Mouse (Mus musculus) heart, adult 2 months (tissue): ENCODE results near the gene Tap1.

ENCODE experiments used
- CTCF ChIP-seq: fragments of 200-600 bp; IDR thresholded peaks from 2 replicates; pipeline ENCODE4 v1.8.1; 2022; ENCODE audit warnings: antibody characterized with exemption, mild to moderate bottlenecking, moderate library complexity
- EP300 ChIP-seq: fragments of 200-500 bp; IDR thresholded peaks from 2 replicates; pipeline ENCODE4 v1.6.1; 2011; ENCODE audit warnings: low read depth, low read length, control low read depth; ENCODE audit not compliant: insufficient read depth
- POLR2A ChIP-seq: fragments of 200-500 bp; IDR thresholded peaks from 2 replicates; pipeline ENCODE4 v1.6.1; 2011; ENCODE audit warnings: mild to moderate bottlenecking, low read depth, low read length, control low read depth; ENCODE audit not compliant: insufficient read depth

GRCm38 (mm10) chr17:34208421-34208820 lies 21.1 kb downstream of the Tap1 start:
- TF ChIP-seq CTCF (no peak), POLR2A (no peak), EP300 (no peak)
